Mouse (Mus musculus) 3134 (cell line): Measurements from ENCODE around the gene Pigv.
A peak's percentile ranks its signal among the peaks of the same experiment; 100 is the strongest.
"Not testable (repeated sequence)": the region's sequence is repeated elsewhere in the genome, so short reads cannot be mapped to it uniquely, and the experiment has no call there.

Source experiments
- DNase-seq: peaks from one replicate; pipeline ENCODE4 v3.0.0-alpha.2; 2011; ENCODE audit warnings: low spot score; ENCODE audit not compliant: insufficient read length; ENCODE audit errors: extremely low read depth

The Pigv gene

DNA sequence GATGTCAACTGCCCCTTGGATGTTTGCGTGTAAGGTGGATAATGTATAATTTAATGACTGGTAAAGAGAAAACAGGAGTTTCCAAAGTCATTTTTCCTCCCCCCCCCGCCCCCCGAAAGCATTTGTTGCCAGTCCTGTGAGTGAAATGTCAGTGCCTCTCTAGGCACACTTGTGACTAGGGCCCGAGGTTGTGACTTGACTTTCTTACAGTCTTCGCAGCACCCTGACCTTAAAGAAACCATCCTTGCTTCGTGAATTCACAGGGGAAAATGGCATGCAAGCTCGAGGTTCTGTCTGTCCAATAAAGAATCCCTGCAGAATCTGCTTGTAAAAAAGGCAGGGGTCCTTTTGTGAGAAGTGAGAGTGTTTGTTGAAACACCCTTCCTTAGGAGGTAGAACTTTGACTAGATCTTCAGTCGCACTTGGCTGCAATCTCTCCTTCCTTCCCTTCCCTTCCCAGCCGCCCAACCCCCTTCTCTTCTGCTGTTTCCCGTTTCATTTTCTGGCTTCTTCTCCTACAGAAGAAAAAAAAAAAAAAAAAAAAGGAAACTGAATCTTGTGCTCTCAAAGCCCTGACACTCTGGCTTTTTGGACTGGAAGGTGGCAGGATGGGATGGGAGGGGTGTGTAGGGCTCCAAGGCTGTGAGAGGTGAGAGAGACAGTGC lies 1.4 kb upstream of the Pigv start:
- DNase-seq, result no peak

DNA sequence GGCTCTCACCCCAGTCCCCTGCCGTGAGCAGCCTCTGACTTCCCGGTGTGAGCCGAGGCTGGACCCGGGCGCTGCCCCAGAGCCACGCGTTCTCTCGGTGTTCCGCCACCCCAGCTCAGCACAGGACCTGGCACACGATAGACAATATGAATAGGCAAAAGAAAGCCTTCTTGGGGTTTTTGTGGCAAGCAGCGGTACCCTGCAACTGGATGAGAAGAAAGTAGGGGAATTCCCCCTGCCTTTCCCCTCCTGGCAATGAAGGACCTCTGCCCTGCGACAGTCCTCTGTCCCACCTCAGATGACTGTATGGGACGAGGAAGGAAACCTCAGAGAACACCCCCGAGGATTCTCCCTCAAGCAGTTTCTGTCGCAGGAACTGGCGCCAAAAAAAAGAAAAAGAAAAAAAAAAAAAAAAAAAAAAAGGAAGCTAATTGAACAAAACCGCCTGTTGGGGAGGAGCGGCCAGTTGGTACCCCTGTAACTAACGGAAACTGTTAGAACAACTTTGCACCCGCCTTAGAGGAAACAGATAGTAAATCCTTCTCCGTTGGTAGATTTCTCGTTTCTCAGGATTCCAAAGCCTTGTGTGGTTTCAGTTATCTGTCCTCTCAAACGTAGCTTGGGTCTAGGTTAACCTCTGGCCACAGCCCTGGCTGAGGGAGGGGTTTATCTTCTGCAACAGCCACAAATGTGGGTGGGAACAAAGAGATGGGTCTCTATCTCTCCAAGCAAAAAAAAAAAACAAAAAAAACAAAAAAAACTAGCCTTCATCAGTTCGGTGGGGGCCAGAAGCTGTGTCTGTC lies 599 bp upstream of the Pigv start:
- no peak for DNase-seq

DNA sequence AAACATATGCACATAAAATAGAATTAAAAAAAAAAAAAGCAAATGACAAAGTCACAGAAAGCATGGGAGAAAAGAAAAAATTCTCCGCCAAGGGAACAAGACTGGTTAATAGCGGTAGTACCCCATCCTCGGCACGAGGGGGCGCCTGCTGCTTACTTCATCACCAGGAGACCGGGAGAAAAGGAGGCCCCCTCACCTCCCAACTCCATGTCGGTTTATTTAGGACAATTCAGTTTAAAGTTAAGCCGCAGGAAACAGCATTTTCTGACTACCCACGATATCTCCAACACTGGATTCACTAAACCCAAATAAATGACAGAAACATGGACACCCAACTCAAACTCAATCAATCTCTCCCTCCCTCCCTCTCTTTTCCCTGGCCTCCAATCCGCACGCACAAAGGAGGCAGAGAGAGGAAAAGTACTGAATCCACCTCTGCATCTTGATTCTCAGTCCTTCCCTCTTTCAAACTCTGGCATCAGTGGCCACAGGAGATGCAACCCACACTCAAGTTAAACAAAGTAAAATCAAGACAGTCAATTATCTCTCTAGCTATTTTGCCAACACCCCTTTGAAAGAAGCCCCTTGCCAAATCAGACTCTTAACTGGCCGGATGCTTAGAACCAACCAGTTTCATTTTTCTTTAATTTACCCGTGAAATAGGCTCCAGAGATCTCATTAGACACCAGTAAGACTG lies 1.1 kb downstream of the Pigv start:
- DNase-seq, result peak; percentile 48

DNA sequence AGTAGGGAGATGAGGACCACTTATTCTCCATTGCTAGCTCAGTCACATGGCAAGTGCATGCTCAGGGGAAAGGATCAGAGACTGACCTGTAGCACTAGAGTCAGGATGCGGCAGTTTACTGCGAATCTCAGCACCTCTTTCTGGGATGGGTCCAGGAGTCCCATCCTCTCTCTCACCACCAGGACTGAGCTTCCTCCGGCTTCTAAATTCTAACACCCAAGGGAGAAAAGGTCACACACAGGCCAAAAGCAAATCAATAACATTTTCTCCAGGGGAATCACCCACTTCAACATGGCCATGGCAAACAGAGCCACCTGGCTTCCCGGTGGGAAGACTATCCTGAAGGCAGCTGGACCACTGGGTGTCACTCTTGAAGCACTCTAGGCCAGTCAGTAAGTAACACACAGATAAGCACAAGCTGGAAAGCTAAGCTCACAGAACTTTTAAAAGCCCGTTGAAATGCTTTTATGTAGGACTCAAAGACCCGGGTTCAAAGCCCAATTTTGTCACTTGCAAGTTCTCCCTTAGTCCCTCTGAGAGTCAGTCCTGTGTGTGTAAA lies 2.7 kb downstream of the Pigv start:
- DNase-seq, result no peak

DNA sequence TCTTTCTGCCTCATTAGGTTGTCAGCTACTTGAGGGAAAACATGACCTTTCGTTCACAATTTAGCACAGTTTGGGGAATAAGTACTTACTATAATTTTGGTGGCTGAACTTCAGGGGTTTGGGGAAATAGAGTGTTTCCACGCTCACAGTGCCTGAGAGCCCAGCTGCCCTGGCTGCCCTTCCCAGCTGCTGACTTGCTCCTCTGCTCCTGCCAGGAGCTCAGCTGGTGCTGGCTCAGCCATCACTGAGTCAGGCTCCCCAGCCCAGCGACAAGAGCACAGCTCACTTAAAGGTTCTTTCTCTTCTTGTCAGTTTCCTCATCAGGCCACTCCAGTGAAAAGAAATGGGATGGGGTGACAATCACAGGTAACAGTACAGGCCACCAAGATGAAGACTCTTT lies 3.9 kb downstream of the Pigv start:
- DNase-seq, result no peak

DNA sequence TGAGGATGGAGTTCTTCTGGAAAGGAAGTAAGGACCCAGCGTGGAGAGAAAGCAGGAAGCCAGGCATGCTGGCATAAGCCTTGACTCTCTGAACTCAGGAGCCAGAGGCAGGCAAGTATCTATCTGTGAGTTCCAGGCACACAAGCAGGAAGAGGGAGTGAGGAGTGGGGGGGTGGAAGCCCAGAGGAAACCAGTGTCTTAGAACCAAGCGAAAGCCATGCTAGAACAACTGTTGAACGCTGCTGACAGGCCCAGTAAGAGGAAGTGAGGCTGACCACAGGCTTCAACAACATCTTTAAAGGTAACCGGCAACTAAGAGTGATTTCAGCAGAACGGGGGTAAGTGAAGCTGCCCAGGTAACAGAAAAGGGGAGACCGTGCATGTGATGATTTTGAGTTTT lies 6.2 kb downstream of the Pigv start:
- DNase-seq, result no peak

DNA sequence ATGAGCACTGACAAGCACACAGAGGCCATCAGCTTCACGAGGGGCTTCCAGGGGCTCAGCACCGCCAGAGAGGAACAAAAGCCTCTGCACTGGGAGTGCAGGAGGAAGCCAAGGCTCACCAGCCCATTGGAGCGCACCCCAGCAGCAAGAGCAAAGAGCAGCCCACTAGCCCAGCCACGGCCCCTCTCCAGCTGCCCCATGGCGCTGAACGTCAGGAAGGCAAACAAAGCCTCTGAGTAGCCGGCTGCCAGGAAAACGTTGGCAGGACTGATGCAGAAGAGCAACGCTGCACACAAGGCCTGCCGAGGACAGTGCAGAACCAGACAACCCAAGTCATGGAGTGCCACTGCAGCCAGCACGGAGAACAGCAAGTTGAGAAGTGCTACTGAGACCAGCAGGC lies 7.3 kb downstream of the Pigv start:
- no peak for DNase-seq

DNA sequence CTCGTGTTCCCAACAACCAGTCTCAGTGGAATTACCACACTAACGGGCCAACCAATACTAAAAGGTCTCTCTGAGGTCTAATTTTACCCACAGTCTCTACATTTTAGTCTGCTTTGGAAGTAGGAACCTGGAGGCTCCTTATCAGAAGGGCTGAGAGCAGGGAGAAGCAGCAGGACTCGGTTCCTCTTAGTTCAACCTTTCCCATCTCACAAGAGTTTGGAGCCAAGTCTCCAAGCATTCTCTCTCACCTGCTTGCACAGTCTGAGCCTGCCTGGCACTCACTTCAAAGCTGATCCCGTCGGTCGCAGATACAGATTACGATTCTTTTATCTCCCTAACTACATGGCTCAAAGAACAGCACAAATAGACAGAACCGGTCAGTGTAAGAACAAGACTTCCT lies 9.5 kb downstream of the Pigv start:
- DNase-seq, result no peak

DNA sequence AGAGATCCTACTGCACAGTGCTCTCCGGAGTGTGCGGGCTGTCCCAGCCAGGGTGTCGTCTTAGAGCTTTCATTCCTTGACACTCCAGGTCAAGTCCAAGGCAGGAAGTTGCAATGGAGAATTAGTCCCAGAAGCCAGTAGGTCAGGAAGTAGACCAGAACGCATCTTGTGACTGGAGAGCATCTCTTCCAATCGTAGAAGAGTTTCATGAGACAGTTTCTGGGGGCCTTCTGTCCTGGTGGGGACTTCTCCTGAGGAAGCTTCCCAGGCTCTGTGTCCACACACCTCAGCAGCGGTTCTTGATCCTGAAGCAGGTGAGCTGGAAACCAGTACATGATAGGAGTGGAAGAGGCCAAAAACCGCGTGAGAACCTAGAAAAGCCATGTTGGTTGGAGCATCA lies 10.0 kb downstream of the Pigv start:
- no peak for DNase-seq

DNA sequence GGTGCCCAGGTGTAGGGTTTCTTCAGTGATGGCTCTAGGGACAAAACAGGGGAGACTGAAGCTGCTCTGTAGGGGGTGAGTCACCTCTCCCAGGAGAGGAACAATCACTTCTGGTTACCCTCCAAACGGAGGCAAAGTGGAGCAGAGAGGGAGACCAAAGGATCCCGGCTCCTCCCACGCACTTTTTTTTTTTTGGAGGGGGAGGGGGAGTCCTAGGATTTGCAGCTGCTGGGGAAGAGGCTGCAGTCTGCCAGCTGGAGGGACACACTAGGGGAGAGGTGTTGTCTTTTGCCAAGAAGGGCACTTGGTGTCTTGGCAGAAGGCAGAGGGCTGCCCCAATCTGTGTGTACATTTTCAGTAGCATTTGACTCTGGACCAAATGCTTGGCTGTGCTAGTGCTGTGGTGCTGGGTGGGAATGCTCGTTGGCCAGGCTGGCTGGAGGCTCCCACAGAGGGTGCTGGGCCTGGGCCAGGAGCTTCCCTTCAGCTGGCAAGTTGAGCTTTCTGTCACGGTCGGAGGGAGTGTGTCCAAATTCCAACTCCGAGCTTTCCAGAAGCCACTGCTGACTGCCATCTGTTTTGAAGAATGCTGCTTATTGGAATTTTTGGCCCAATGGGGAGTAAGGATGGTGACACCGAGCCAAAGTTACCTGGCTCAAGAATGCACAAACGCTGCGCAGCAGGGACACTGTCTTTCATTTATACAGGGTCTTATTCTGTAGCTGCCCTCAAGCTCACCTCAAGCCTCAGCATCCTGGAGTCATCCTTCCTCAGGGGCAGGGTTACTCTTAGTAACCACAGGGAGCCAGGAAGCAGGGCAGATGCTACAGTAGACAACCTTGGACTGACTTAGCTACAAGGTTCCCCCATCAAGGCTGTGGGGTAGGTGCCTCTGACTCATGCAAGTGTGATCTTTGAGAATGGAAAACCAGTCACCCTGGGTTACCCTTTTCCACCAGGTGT lies 12.0 kb downstream of the Pigv start:
- DNase-seq, result peak; percentile 87

DNA sequence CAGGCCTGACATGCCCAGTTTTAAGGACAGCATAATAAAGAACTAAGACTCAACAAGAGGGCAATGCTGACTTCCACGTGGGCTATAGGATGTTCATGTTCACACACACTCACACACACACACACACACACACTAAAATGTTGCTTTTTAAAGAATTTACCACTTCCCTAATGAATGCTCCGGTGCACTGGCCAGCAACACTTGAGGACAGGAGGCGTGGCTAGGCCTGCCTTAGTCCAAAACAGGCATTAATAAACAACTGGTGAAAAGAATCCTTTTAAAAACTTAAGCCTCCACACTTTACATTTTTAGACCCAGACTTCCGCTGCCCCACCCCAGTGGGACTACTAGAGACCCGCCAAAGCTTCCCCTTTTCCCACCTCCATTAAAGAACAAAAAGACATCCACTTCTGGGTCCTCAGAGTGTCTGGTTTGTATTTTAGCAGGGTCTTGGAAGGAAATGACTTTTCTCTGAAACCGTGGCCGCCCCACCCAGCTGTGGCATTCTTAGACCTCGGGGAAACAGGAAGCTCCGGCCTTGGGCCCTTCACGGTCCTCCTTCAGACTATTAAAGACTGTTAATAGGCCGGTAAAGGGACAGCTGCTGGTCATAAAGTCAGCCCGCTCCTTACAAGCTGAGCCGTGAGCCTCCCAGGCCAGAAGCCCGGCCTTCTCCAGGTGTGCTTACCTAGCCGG lies 12.8 kb downstream of the Pigv start:
- peak; percentile 33 for DNase-seq

DNA sequence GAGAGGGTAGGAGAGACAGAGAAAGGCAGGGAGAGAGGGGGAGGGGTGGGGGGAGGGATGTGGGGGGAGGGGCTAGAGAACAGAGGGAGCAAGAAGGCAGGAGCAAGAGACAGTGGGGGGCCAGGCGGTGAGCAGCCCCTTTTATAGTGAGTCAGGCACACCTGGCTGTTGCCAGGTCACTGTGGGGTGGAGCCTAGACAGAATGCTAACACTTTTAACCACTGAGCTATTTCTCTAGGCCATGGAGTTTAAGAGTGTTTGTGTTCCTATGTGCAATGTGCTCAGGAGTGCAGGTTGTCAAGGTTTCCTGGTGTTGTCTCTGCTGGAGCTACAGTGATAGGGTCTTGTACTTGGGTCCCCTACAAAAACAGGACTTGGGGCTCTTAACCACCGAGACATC lies 13.7 kb downstream of the Pigv start:
- DNase-seq, result no peak

DNA sequence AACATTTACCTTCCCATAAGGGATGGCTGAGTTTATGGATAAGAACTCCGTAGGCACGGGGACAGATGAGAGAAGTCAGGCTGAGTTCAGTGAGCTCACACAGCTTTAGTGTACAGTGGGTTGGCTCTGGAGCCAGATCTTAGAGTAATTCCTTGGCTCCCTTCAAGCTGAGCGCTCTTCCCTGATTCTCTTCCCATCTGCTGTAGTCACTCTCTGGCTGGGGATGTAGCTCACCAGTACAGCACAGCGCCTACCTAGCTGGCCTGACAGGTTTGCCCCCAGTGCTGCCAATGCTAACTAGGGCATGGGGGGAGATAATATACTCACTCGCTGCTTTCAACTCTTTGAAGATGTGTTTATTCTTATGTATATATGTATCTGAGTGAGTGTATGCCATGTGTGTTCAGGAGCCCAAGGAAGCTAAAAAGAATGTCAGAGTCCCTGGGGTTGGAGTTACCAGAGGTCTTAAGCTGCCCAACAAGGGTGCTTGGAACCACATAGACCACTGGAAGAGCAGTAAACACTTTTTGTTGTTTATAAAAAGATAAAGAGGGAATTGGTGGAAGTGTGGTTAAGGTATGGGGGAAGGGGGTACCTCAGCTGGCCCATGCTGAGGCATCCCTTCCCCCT lies 14.5 kb downstream of the Pigv start:
- DNase-seq, result no peak

DNA sequence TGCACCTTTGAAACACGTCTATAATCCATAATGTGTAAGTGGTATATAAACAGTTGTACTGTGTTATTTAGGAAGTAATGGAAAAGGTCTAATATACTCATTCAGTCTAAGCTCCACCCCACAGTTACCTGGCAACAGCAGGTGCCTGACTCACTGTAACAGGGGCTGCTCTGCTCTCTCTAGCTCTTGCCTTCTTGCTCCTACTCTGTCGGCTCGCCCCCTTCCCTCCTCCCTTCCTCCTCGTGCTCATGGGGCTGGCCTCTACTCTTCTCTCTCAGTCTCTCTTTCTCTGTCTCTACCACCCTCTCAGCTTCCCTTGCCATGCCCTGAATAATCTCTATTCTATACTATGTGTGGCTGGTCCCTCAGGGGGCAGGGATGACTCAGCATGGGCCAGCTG lies 15.4 kb downstream of the Pigv start:
- DNase-seq, result no peak

DNA sequence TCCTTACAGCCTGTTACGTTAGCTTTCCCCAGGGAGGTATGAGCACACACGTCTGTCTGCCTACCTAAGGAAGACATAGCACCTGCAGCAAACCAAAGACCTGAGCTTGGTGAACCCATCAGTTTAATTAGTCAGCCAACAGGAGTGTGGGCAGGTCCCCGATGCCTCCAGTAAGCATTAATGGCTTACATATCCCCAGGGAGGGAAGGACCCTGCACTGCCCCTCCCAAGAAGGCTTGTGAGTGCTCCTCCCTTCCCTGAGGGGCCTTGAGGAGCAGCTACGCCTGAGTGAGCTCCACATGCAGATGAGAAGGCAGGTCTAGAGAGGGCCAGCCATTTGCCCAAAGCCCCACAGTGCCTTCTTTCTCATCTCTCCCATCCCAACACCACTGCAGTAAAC lies 16.2 kb downstream of the Pigv start:
- DNase-seq, result no peak

DNA sequence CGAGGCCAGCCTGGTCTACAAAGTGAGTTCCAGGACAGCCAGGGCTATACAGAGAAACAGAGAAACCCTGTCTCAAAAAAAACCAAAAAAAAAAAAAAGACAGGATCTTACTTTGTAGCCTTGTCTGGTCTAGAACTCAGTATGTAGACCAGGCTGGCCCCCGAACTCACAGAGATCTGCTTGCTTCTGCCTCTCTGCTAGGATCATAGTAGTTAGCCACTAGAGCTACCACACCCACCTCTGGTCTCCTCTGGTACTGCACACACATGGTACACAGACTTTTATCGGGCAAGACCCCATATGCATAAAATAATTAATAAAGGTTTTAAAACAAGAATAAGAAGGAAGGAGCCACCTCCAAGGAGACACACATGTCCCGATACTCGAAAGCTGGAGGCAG lies 18.4 kb downstream of the Pigv start:
- not testable (repeated sequence) for DNase-seq

DNA sequence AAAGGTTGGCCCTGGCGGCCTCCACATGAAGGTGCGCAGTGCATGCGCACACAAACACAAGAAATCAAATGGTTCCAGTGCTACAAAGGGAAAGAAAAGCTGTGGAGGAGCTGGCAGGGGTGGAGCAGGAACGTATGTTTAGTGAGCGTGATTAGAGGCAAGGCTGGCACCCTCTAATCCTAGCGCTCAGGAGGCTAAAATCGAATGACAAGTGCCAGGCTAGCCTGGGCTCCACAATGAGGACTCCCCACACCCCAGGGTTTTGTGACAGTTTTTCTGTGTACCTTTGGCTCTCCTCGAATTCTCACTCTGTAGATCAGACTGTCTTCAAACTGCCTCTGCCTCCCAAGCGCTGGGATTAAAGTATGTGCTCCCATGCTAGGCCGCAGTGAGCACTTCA lies 19.7 kb downstream of the Pigv start:
- no peak for DNase-seq

DNA sequence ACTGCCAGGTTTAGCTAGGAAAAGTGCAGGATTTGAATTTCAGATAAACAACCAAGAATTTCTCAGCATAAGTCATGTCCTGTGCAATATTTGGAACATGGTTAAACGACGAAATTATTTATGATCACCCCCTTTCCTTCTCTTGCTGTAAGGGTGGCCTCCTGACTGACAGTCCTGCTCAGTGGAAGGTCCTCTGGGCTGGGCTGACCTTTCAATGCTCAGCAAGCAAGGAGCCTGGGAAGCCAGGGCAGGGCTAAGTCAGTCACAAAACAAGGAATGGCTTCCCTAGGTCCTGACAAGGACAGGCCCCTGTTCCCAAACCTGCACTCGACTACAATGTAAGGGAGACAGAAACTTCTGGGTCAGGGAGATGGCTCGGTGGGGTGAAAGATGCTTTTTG lies 20.5 kb downstream of the Pigv start:
- DNase-seq, result no peak

DNA sequence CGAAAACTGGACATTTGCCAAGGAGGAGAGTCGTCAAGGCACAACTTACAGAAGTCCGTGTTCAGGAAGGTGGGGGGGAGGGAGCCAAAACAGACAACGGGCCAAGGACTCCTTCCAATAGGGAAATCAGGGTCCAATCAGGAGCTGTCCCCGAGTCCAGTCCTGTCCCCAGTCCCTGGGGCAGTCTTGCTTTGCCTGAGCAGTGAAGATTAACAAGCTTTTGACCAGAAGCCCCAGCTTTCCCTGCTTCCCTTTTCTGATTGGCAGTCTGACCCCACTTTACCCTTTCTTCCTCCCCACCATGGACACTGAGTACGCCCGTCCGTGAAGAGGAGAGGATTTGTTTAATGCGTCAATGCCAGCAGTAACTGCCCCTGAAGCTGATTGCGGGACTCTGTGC lies 21.0 kb downstream of the Pigv start:
- no peak for DNase-seq
